Mouse (Mus musculus) stomach, postnatal 0 days (tissue): ENCODE measurements around the gene Pigf.

Experiments used
- CTCF ChIP-seq: IDR thresholded peaks from 2 replicates; pipeline ENCODE4 v1.5.1; 2016; ENCODE audit warnings: antibody characterized with exemption, low read depth, mild to moderate bottlenecking, moderate library complexity
- EP300 ChIP-seq: optimal IDR thresholded peaks from 2 replicates; pipeline ENCODE3; 2016; ENCODE audit warnings: antibody characterized with exemption

DNA sequence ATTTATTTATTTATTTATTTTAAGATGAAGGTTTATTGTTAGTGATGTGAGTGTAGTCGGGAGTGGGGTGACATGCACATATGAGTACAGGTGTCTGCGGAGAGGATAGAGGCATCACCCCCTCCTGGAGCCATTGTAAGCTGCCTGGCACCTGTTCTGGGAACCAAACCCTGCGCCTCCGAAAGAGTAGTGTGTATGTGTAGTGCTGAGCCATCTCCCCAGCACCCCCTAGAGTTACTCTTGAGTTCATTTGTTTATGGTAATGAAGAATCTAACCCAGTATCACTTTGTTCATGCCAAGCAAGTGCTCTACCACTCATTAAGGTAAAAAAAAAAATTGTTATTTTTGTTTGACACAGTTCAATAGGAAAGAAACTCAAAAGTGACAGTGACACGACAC is 37.0 kb downstream of the Pigf start:
- TF ChIP-seq CTCF, result 0 out of 2 replicates have a peak, but pooled peaks have one; percentile 14
- no peak for TF ChIP-seq EP300
